Mouse (Mus musculus) hindbrain, embryonic 12.5 days (tissue): ENCODE measurements at regions not wholly inside any gene's neighbourhood (a gene's known extent, or its start where the extent isn't known, plus 50 kb on each side); places are given as distances from the start of the nearest gene placed in this dataset.
A peak's percentile ranks its signal among the peaks of the same experiment; 100 is the strongest.

ENCODE experiments used
- ATAC-seq: fragments of 200-750 bp; cut with Nextera tagmentation; 2 replicates; pipeline ENCODE4 v1.8.0; 2017; ENCODE audit warnings: moderate TSS enrichment; ENCODE audit not compliant: low FRiP score
- H3K27ac ChIP-seq: fragments of 300-500 bp; sonication (generic); 2 replicates; pipeline ENCODE4 v1.5.1; 2016; ENCODE audit warnings: mild to moderate bottlenecking
- H3K27me3 ChIP-seq: fragments of 300-500 bp; sonication (generic); 2 replicates; pipeline ENCODE4 v1.6.1; 2016; ENCODE audit warnings: mild to moderate bottlenecking
- H3K36me3 ChIP-seq: fragments of 300-500 bp; sonication (generic); 2 replicates; pipeline ENCODE4 v1.6.1; 2016; ENCODE audit warnings: mild to moderate bottlenecking
- H3K4me1 ChIP-seq: fragments of 300-500 bp; sonication (generic); 2 replicates; pipeline ENCODE4 v1.6.1; 2016
- H3K4me2 ChIP-seq: fragments of 300-500 bp; sonication (generic); replicated peaks from 2 replicates; pipeline ENCODE4 v1.6.1; 2016; ENCODE audit warnings: mild to moderate bottlenecking
- H3K4me3 ChIP-seq: fragments of 300-500 bp; sonication (generic); 2 replicates; pipeline ENCODE4 v1.5.1; 2016; ENCODE audit warnings: mild to moderate bottlenecking
- H3K9ac ChIP-seq: fragments of 300-500 bp; sonication (generic); 2 replicates; pipeline ENCODE4 v1.6.1; 2016; ENCODE audit warnings: mild to moderate bottlenecking, moderate library complexity
- H3K9me3 ChIP-seq: fragments of 300-500 bp; sonication (generic); replicated peaks from 2 replicates; pipeline ENCODE4 v1.6.1; 2016; ENCODE audit warnings: mild to moderate bottlenecking
- WGBS: fragments of 180-500 bp; shearing (Covaris S2); methylation state at CpG from one replicate; pipeline ENCODE4 v1.1.7; 2016; 5-methylcytosine and 5-hydroxymethylcytosine counted together

DNA sequence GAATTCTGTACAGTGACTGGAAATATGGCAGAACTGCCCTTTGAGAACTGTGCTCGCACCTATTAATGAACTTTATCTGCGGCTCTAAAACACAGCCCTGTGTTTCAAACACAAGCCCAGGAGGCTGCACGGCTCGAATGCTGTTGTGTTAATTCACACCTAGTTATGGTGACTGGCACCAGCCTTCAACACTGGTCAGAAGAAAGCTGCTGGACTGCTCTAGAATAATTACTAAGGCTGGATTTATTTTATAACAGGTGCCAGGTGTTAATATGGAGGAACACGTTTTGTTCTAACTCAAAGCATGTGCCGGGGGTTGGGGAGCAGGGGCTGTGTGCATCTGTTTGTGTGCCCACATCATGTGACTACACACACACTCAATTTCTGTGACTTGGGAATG, 230.8 kb downstream of the Gm4791 start:
- ATAC-seq, result no peak
- Histone ChIP-seq H3K9ac (no peak overlapping the region), H3K36me3 (no peaks in the 10 kb centered on the region), H3K4me2 (no peak overlapping the region), H3K27ac (no peak overlapping the region), H3K4me1 (no peaks in the 10 kb centered on the region), H3K4me3 (no peak overlapping the region), H3K27me3 (no peaks in the 10 kb centered on the region), H3K9me3 (no peaks in the 10 kb centered on the region)
- WGBS, result 85% methylated on average over 6 of the region's 6 CpGs

DNA sequence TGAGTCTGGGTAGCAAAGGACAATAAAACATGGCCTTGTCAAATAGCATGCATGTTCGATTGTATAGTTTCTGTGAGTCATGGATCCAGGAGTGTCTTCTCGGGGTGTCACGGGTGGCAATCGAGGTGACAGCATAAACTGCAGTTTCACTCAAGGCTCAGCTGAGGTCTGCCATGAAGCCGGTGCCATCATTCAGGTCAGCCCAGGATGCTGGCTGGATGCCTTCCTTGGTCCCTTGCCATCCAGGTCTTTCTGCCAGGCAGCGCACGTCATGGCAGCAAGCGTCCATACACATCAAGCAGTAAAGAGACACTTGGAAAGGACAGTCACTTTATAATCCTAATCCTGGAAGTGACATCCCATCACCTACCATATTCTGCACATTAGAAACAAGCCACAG, 242.4 kb downstream of the Gm4791 start:
- Histone ChIP-seq H3K9me3 (no peaks in the 10 kb centered on the region), H3K4me2 (no peak overlapping the region), H3K27me3 (no peaks in the 10 kb centered on the region), H3K4me1 (no peaks in the 10 kb centered on the region), H3K36me3 (no peaks in the 10 kb centered on the region), H3K4me3 (no peak overlapping the region), H3K27ac (no peak overlapping the region), H3K9ac (no peak overlapping the region)
- WGBS, result 94% methylated on average over 8 of the region's 8 CpGs
- no peak for ATAC-seq

DNA sequence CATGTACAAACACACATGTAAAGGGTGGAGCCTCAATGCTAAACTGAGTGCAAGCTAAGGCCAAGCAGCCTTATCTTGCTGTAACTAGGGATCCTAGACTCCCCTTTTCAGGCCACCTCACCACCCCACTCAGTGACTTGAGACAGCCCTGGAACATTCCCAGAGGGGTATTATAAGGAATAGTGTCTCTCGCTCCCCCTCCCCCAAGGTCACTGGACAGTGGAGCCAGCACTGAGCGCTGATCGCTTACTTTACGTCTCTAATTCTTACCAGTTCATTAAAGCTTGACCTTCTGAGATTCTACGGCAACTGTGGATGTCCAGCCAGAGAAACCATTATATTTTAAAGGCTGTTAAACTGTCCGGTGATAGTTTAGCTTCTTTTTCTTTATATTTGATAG, 243.5 kb downstream of the Gm4791 start:
- 84% methylated on average over 6 of the region's 6 CpGs for WGBS
- Histone ChIP-seq H3K9ac (no peak overlapping the region), H3K4me1 (no peaks in the 10 kb centered on the region), H3K9me3 (0 out of 2 replicates have a peak, but pooled peaks cover 4% of the 10 kb centered on the region), H3K27me3 (no peaks in the 10 kb centered on the region), H3K4me3 (no peak overlapping the region), H3K4me2 (no peak overlapping the region), H3K36me3 (no peaks in the 10 kb centered on the region), H3K27ac (no peak overlapping the region)
- ATAC-seq, result no peak

DNA sequence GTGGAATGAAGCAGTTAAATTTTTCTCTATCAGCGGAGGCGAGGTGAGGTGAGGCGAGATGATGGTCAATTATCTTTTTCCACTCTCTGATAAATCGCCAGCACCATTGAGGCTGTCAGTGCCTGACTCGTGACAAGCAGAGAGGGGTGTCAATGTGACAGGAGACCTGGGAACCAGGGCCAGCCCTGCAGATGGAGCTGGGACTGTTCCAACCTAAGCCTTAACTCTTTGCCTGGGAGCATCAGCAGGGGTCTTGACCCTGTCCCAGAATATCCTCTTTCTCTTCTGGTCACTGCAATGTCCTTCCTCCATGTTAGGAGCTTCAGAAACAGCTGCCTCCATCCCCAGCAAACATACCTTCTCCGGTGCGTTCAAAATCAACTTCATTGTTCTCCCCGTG, 244.0 kb downstream of the Gm4791 start:
- Histone ChIP-seq H3K9me3 (0 out of 2 replicates have a peak, but pooled peaks cover 4% of the 10 kb centered on the region), H3K27ac (no peak overlapping the region), H3K9ac (no peak overlapping the region), H3K4me2 (no peak overlapping the region), H3K4me3 (no peak overlapping the region), H3K27me3 (no peaks in the 10 kb centered on the region), H3K36me3 (no peaks in the 10 kb centered on the region), H3K4me1 (no peaks in the 10 kb centered on the region)
- no peak for ATAC-seq
- WGBS, result 76% methylated on average over 8 of the region's 8 CpGs

DNA sequence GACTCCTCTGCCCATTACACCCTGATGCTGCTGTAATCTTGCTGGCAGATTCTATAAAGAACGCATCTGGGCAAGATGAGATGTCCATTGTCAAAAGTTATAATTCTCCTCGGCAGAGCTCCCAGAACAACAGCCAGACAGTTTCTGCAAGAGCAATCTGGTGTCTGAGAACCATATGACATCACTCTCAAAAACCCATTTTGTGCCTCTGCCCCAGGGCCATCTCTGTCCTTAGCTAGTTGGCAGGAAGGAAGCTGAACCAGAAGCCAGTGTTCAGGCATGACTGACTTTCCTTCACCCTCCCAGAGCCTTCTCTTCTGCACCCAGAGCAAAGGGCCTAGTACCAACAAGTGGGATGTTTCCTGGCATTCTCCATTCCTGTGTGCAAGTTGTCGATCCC, 250.5 kb downstream of the Gm4791 start:
- Histone ChIP-seq H3K4me2 (no peak overlapping the region), H3K27ac (no peak overlapping the region), H3K4me1 (no peaks in the 10 kb centered on the region), H3K36me3 (no peaks in the 10 kb centered on the region), H3K9me3 (0 out of 2 replicates have a peak, but pooled peaks cover 4% of the 10 kb centered on the region), H3K9ac (no peak overlapping the region), H3K4me3 (no peak overlapping the region), H3K27me3 (no peaks in the 10 kb centered on the region)
- WGBS, result 82% methylated on average over 3 of the region's 3 CpGs
- no peak for ATAC-seq

DNA sequence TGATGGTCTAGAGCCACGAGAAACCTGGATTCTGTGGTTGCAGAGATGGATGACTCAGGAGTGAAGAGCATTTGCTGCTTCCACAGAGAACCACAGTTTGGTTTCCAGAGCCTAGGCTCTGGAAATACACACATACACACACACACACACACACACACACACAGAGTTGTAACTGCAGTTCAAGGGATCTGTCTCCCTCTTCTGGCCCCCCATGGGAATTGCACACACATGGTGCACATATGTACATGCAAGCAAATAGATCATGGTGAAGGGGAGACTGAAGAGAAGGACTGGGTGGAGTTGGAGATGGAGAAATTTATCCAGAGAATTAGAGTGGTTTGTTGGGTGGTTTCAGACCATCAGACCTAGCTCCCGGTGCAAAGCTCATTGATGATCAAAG, 252.6 kb downstream of the Gm4791 start:
- no peak for ATAC-seq
- Histone ChIP-seq H3K4me1 (no peaks in the 10 kb centered on the region), H3K4me3 (no peak overlapping the region), H3K9ac (no peak overlapping the region), H3K27me3 (no peaks in the 10 kb centered on the region), H3K9me3 (0 out of 2 replicates have a peak, but pooled peaks cover 2% of the 10 kb centered on the region), H3K27ac (no peak overlapping the region), H3K36me3 (no peaks in the 10 kb centered on the region), H3K4me2 (no peak overlapping the region)
- WGBS, result 91% methylated on average over 2 of the region's 2 CpGs

DNA sequence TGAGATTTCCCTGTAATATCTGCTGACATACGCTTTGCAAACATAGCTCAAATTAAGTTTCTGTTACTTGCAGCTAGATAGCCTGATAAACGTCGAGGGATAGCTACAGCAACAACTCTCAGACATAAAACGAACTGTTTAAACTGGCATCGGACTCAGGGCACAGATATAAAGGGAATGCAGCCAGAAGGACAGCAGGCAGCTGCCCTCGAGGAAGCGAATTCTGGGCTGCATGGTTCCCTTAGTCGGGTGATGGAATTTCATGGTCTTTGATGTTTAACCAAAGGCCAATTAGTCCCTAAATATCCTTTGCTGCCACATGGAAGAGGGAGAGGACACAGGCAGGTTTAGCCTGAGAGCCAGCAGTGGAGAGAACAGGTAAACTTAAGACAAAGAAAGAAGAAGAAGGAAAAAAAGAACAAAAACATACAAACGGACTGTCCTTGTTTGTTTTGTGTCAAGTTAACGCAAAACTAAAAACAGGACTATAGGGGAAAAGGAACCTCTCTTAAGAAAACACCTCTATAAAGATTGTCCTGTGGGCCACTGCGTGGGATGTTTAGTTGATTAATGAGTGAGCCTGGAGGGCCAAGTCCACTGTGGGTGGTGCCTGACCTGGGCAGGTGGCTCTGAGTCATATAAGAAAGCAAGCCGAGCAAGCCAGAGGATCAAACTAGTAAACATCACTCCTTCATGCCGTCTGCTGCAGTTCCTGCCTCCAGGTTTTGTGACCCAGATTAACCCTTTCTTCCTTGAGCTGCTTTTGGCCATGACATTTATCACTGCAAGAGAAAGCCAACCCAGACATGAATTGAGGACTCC, 255.5 kb downstream of the Gm4791 start:
- Histone ChIP-seq H3K27ac (no peak overlapping the region), H3K9me3 (no peaks in the 10 kb centered on the region), H3K36me3 (no peaks in the 10 kb centered on the region), H3K9ac (no peak overlapping the region), H3K4me2 (no peak overlapping the region), H3K4me3 (no peak overlapping the region), H3K4me1 (no peaks in the 10 kb centered on the region), H3K27me3 (no peaks in the 10 kb centered on the region)
- ATAC-seq, result no peak
- 59% methylated on average over 13 of the region's 13 CpGs for WGBS

DNA sequence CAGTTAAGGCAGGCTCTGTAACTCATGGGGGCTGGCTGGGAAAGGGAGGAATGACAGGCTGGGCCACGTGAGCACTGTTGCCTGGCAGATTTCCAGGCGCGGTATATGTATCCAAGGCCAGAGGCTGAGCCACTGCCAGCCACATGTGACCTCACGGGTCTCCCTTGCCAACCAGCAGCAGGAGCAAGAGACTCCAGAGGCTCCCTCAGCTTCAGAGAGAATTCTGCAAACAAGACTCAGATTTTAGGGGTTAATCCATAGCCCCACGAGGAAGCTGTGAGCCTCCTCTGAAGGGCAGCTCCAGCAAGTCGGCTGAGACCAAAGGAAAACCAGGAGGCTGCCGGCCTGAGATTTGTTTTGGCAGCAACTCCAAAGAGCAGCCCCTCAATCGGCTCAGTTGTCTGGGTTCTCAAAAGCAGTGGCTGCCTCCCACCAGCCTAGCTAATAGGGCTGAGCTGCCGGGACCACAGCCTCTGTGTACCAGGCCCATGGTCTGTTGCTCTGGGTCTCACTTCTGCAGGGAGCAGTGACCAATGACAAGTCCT, 264.0 kb upstream of the Cadm1 start:
- ATAC-seq, result no peak
- H3K27me3 ChIP-seq, result no peaks in the 10 kb centered on the region
- no peak overlapping the region for H3K9ac ChIP-seq
- H3K4me1 ChIP-seq, result peaks cover 2% of the 10 kb centered on the region; the same call in 1 of the 2 replicates
- no peaks in the 10 kb centered on the region for H3K36me3 ChIP-seq
- H3K27ac ChIP-seq, result no peak overlapping the region
- H3K4me2 ChIP-seq, result no peak overlapping the region
- H3K4me3 ChIP-seq, result no peak overlapping the region
- no peaks in the 10 kb centered on the region for H3K9me3 ChIP-seq
- 50% methylated on average over 9 of the region's 9 CpGs for WGBS

DNA sequence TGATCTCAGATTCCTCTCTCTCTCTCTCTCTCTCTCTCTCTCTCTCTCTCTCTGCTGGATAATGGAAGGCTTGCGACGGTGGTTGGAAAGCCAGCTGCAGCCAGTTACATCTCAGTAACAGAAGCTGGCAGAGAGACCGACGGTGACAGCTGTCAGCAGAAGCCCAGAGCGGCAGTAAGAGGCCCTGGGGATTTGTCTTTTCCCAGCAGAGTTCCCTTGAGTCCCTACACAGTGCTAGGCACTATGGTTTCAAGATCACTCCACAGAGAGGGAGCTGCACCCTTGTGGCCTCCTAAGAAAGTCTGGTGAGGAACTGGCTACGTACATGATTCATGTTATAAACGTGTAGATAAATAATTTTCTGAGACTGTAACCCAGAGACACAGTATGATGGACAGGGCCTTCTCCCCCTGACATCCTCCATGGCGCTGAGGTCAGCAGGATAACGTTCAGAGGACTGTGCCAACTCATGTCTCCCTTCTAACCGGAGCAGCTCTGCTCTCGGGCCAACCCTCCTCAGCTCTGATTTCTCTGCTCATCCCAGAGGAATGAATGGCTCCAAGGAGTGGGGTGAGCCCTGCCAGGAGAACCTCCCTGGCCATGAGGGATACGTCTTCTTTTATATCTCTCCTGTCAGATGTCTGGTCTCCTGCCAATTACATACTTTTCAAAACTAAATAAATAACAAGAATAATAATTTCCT, 253.5 kb upstream of the Cadm1 start:
- 39% methylated on average over 12 of the region's 12 CpGs for WGBS
- ATAC-seq, result no peak
- Histone ChIP-seq H3K4me1 (peaks cover 22% of the 10 kb centered on the region), H3K4me3 (no peak overlapping the region), H3K27ac (no peak overlapping the region), H3K4me2 (no peak overlapping the region), H3K9ac (no peak overlapping the region), H3K27me3 (peaks cover 9% of the 10 kb centered on the region; the same call in 1 of the 2 replicates), H3K36me3 (no peaks in the 10 kb centered on the region), H3K9me3 (no peaks in the 10 kb centered on the region)

DNA sequence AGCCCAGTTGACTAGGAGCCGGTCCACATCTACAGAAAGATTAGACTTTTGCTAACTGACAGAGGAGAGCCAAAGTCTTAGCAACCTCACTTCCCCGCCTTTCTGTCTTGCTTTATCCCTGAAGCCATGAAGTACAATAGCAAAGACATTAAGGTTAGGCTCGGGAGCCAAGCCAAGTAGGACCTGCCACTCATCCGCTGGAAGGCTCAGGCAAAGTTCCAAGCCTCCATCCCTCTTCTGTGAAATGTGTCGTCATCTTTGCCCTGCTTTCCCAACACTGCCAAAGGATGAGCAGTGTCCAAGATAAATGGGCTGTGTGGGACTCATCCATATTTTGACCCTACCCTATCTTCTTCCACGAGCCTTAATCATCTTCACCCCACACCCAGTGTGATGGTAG, 250.6 kb upstream of the Cadm1 start:
- Histone ChIP-seq H3K27ac (no peak overlapping the region), H3K4me1 (peaks cover 29% of the 10 kb centered on the region)
- ATAC-seq, result no peak

DNA sequence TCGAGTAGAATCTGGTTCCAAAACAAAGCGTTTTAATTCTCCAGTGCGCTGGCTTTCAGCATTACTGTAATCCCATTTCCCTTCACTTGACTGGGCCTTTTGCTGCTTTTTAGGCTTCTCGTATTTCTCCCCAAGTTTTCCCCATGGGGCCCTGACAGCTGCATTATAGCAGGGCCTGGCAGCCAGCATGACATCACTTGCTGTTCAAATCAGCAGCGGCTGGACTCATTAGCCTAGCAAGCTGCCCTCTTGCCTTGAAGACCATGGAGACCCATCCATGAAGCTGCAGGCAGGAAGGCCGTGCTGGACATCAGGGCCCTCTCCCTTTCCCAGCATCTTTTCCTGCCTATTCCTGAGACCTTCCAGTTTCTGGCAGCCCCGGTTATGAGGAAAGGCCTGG, 249.8 kb upstream of the Cadm1 start:
- WGBS, result 27% methylated on average over 7 of the region's 7 CpGs
- no peaks in the 10 kb centered on the region for H3K36me3 ChIP-seq
- peak overlapping the region; percentile 79 for H3K27ac ChIP-seq
- no peak overlapping the region for H3K9ac ChIP-seq
- no peaks in the 10 kb centered on the region for H3K9me3 ChIP-seq
- peak; percentile 46; the same call in 1 of the 2 replicates for ATAC-seq
- H3K4me1 ChIP-seq, result peaks cover 29% of the 10 kb centered on the region
- H3K4me2 ChIP-seq, result 0 out of 2 replicates have a peak overlapping the region, but pooled peaks have one; percentile 3
- H3K27me3 ChIP-seq, result peaks cover 5% of the 10 kb centered on the region; the same call in 1 of the 2 replicates
- no peak overlapping the region for H3K4me3 ChIP-seq

More for the DNA sequence above, 250.6 kb upstream of the Cadm1 start:
- Histone ChIP-seq H3K4me2 (no peak overlapping the region), H3K9me3 (no peaks in the 10 kb centered on the region), H3K36me3 (no peaks in the 10 kb centered on the region), H3K4me3 (no peak overlapping the region), H3K27me3 (peaks cover 5% of the 10 kb centered on the region; the same call in 1 of the 2 replicates), H3K9ac (no peak overlapping the region)
- WGBS, result 80% methylated on average over 6 of the region's 6 CpGs

DNA sequence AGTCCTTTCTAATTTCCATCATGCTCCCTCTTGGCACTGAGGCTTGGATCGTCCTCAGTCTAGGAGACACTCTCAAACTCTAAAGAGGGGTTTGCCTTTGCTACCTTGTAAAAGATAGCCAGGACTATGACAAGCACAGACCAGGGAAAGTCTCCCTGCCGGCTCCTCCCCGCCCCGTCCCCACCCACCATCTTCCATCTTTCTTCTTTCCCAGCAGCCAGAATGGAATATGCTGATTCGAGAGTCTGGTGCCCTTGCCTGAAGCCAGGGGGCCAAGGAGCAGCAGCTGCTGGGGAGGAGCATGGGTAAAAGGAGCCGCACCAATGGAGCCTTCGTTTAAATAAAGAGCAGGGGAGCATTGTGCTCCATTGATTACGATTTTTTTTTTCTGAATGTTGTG, 249.4 kb upstream of the Cadm1 start:
- Histone ChIP-seq H3K36me3 (no peaks in the 10 kb centered on the region), H3K4me2 (0 out of 2 replicates have a peak overlapping the region, but pooled peaks have one; percentile 3), H3K4me3 (no peak overlapping the region), H3K4me1 (peaks cover 29% of the 10 kb centered on the region), H3K27ac (peak overlapping the region; percentile 79), H3K9me3 (no peaks in the 10 kb centered on the region), H3K27me3 (peaks cover 5% of the 10 kb centered on the region; the same call in 1 of the 2 replicates), H3K9ac (no peak overlapping the region)
- 22% methylated on average over 8 of the region's 8 CpGs for WGBS
- ATAC-seq, result peak; percentile 63
